Mouse (Mus musculus): ENCODE measurements around the gene Vps18. TPM values are rescaled to one million over a fixed set of nuclear protein-coding genes. Genes with fewer than 3 reads are reported as not detected.

Gene Vps18
- total RNA-seq, 4 experiments from 2014 or later = 12.5 to 14.0 (median 13.6) TPM

DNA sequence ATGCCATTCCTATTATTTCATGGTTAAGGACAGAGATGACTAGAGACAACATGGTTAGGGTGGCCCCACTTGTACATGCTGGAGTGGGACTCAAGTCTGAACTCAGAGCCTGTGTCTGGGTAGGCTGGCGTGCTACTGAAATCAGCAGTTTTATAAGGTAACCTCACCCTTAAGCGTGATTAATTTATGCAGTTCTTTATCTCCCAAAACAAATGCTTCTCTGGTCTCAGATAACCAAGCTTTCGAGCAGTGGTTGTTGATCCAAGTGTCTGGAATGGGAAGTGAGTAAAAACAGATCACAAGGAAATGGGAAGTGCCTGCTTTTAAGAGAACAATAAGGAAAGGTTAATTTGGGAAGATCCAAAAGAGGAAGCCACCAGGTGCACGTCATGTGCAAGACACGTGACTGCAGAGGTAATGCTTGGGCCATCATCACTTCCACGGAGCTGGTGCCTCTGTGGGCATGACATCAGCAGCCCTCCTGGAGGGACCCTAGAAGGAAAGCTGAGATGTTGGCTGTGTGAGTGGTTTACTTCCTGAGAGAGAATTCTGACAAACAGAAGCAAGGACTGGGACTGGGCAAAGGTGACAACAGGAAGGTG is 56.1 kb downstream of the Vps18 start:
- no peak for DNase-seq (ENCODE audit: low spot score)

Other genes with a start within 250 kb of the Vps18 start
- under 1 TPM; 0.12 to 0.92 (median 0.24) TPM for gene Knl1, start 241.6 kb upstream of the Vps18 start, total RNA-seq (2022)
- gene Rad51, start 175.9 kb upstream of the Vps18 start, total RNA-seq (2022) = under 1 TPM; 0.22 to 0.60 (median 0.28) TPM
- 10 to 100 TPM; 15.3 to 25.2 (median 17.5) TPM for gene Rmdn3, start 131.7 kb upstream of the Vps18 start, total RNA-seq (2022)
- gene Gchfr, start 121.0 kb upstream of the Vps18 start, total RNA-seq (2022) = 10 to 100 TPM; 10.9 to 12.5 (median 11.4) TPM
- not detected for gene Gm14137, start 114.2 kb upstream of the Vps18 start, total RNA-seq (2022)
- 10 to 100 TPM in 2 of 4 experiments, 1 to 10 TPM in 2; 7.8 to 14.3 (median 10.0) TPM for gene Zfyve19, start 80.1 kb upstream of the Vps18 start, total RNA-seq (2022)
- 10 to 100 TPM in 1 of 4 experiments, 1 to 10 TPM in 3; 7.6 to 11.2 (median 9.0) TPM for gene Dnajc17, start 79.9 kb upstream of the Vps18 start, total RNA-seq (2022)
- gene Ppp1r14d, start 58.8 kb upstream of the Vps18 start, total RNA-seq (2022) = not detected
- gene Spint1, start 51.4 kb upstream of the Vps18 start, total RNA-seq (2022) = under 1 TPM in 1 of 4 experiments, not detected in 3; 0.14 TPM
- not detected for gene Rhov, start 17.5 kb upstream of the Vps18 start, total RNA-seq (2022)
- gene Dll4, start 37.0 kb downstream of the Vps18 start, total RNA-seq (2022) = 10 to 100 TPM; 12.1 to 18.7 (median 18.6) TPM
- 10 to 100 TPM in 1 of 4 experiments, 1 to 10 TPM in 3; 2.8 to 15.4 (median 5.2) TPM for gene Chac1, start 62.5 kb downstream of the Vps18 start, total RNA-seq (2022)
- 10 to 100 TPM; 11.5 to 12.9 (median 12.0) TPM for gene Ino80, start 188.9 kb downstream of the Vps18 start, total RNA-seq (2022)